Mouse (Mus musculus) mouse embryonic stem cell (cell line): ENCODE measurements around the gene Mybpc2.

Source experiments
- in situ Hi-C, 2 experiments: fragments of 300-500 bp; cut with MboI; formaldehyde crosslinking; loops; 1 replicate in 1 of 2; 3 replicates in 1 of 2; pipeline ENCODE4 v1.14.3; 2019 to 2020; ENCODE audit warnings: low sequenced_read_pairs in 2 of 2, low pct_unique_long_range_greater_than_20kb in 1 of 2, mixed read lengths in 1 of 2; ENCODE audit not compliant: unreplicated experiment in 1 of 2

Mybpc2 gene

GRCm38 (mm10) chr7:44549621-44550408 is 25.4 kb upstream of the Mybpc2 start:
- in situ Hi-C loops = loop anchor here in 1 of 2 experiments (10.0 kb wide), 1 partner anchor 305 kb away; the partner anchor contains the start of gene Pnkp

GRCm38 (mm10) chr7:44548497-44549087 is 24.1 kb upstream of the Mybpc2 start, which contains the start of gene Pold1:
Gene Pold1 (minus strand): TSS chr7:44548849.
- in situ Hi-C loops = no loop called here

GRCm38 (mm10) chr7:44547725-44548124 is 23.3 kb upstream of the Mybpc2 start:
- in situ Hi-C loops = no loop called here

- in situ Hi-C loops = no loop called here
These were observed 22.6 kb upstream of the Mybpc2 start for GRCm38 (mm10) chr7:44547041-44547440.

GRCm38 (mm10) chr7:44546274-44546673 is 21.8 kb upstream of the Mybpc2 start:
- in situ Hi-C loops = no loop called here

- in situ Hi-C loops = no loop called here
These were observed 18.6 kb upstream of the Mybpc2 start for GRCm38 (mm10) chr7:44543071-44543470.

- in situ Hi-C loops = no loop called here
These were observed 18.1 kb upstream of the Mybpc2 start for GRCm38 (mm10) chr7:44542555-44542954.

- in situ Hi-C loops = loop anchor here in 1 of 2 experiments (10.0 kb wide), 1 partner anchor 56 kb away; the partner anchor contains the start of gene Kcnc3
These were observed 14.5 kb upstream of the Mybpc2 start for GRCm38 (mm10) chr7:44538756-44539624.

- in situ Hi-C loops = loop anchor here in 1 of 2 experiments (10.0 kb wide), 1 partner anchor 57 kb away; the partner anchor contains the start of gene Kcnc3
These were observed 13.0 kb upstream of the Mybpc2 start for GRCm38 (mm10) chr7:44537496-44537895.

- in situ Hi-C loops = loop anchor here in 1 of 2 experiments (10.0 kb wide), 1 partner anchor 58 kb away; the partner anchor contains the start of gene Kcnc3
These were observed 12.6 kb upstream of the Mybpc2 start for GRCm38 (mm10) chr7:44537009-44537408.

GRCm38 (mm10) chr7:44536590-44536968 is 12.1 kb upstream of the Mybpc2 start:
- in situ Hi-C loops = loop anchor here in 1 of 2 experiments (10.0 kb wide), 1 partner anchor 58 kb away; the partner anchor contains the start of gene Kcnc3

- in situ Hi-C loops = loop anchor here in 1 of 2 experiments (10.0 kb wide), 1 partner anchor 59 kb away; the partner anchor contains the start of gene Kcnc3
These were observed 11.5 kb upstream of the Mybpc2 start for GRCm38 (mm10) chr7:44535657-44536589.

GRCm38 (mm10) chr7:44534656-44535441 is 10.4 kb upstream of the Mybpc2 start:
- in situ Hi-C loops = loop anchor here in 1 of 2 experiments (10.0 kb wide), 1 partner anchor 60 kb away; the partner anchor contains the start of gene Kcnc3

- in situ Hi-C loops = loop anchor here in 1 of 2 experiments (10.0 kb wide), 1 partner anchor 61 kb away; the partner anchor contains the start of gene Kcnc3
These were observed 9.8 kb upstream of the Mybpc2 start for GRCm38 (mm10) chr7:44534242-44534641.

GRCm38 (mm10) chr7:44533746-44534045 is 9.2 kb upstream of the Mybpc2 start:
- in situ Hi-C loops = loop anchor here in 1 of 2 experiments (10.0 kb wide), 1 partner anchor 61 kb away; the partner anchor contains the start of gene Kcnc3

- in situ Hi-C loops = loop anchor here in 1 of 2 experiments (10.0 kb wide), 1 partner anchor 62 kb away; the partner anchor contains the start of gene Kcnc3
These were observed 8.7 kb upstream of the Mybpc2 start for GRCm38 (mm10) chr7:44532918-44533745.
